Mouse (Mus musculus) ES-Bruce4 (cell line): ENCODE results near the gene Ppp2r5d. TPM values are rescaled to one million over a fixed set of nuclear protein-coding genes. Genes with fewer than 3 reads are reported as not detected.

Source experiments
- H3K27ac ChIP-seq: 2 replicates; pipeline ENCODE4 v1.5.1; 2012; ENCODE audit warnings: low read length, inconsistent platforms; ENCODE audit not compliant: insufficient read depth
- H3K27me3 ChIP-seq: 2 replicates; pipeline ENCODE4 v1.6.1; 2012; ENCODE audit warnings: mild to moderate bottlenecking, low read length, inconsistent platforms; ENCODE audit not compliant: control insufficient read depth, poor library complexity, insufficient read depth, severe bottlenecking
- H3K36me3 ChIP-seq: 2 replicates; pipeline ENCODE4 v1.6.1; 2012; ENCODE audit warnings: inconsistent platforms, mild to moderate bottlenecking, low read length, moderate library complexity; ENCODE audit not compliant: control insufficient read depth, poor library complexity, insufficient read depth, severe bottlenecking
- H3K4me1 ChIP-seq: one replicate; pipeline ENCODE4 v1.8.1; 2011; ENCODE audit warnings: low read length; ENCODE audit not compliant: control insufficient read depth, insufficient read depth
- H3K4me3 ChIP-seq: 2 replicates; pipeline ENCODE4 v1.5.1; 2011; ENCODE audit warnings: low read depth, mild to moderate bottlenecking, low read length
- H3K9ac ChIP-seq: 2 replicates; pipeline ENCODE4 v1.6.1; 2012; ENCODE audit warnings: low read depth, mild to moderate bottlenecking, inconsistent platforms; ENCODE audit not compliant: poor library complexity, severe bottlenecking
- H3K9me3 ChIP-seq: replicated peaks from 2 replicates; pipeline ENCODE4 v1.6.1; 2012; ENCODE audit warnings: mild to moderate bottlenecking, low read length, inconsistent platforms; ENCODE audit not compliant: control insufficient read depth, poor library complexity, insufficient read depth, severe bottlenecking
- CTCF ChIP-seq: IDR thresholded peaks from one replicate; pipeline ENCODE4 v1.8.1; 2011; ENCODE audit warnings: low read depth, low read length
- EP300 ChIP-seq: IDR thresholded peaks from 2 replicates; pipeline ENCODE4 v1.6.1; 2011; ENCODE audit warnings: low read depth, low read length; ENCODE audit not compliant: insufficient read depth
- POLR2A ChIP-seq: IDR thresholded peaks from one replicate; pipeline ENCODE4 v1.8.1; 2011; ENCODE audit warnings: low read length; ENCODE audit not compliant: insufficient read depth
- polyA plus RNA-seq: library from polyadenylated mRNA; stranded (reverse); fragments of >200 nt; gene quantifications from 2 replicates; pipeline ENCODE4 v1.2.4, GENCODE M21; 2011; ENCODE audit warnings: low read depth; ENCODE audit not compliant: missing spikeins, insufficient read depth, insufficient read length

The Ppp2r5d gene
- polyA plus RNA-seq, 1 experiment: 97.3 TPM

GRCm38 (mm10) chr17:46747806-46748205 lies 42.9 kb upstream of the Ppp2r5d start:
- Histone ChIP-seq H3K27me3 (no peaks in the 10 kb centered on the region), H3K9ac (no peak overlapping the region), H3K27ac (no peak overlapping the region), H3K36me3 (peaks cover 11% of the 10 kb centered on the region), H3K4me1 (no peaks in the 10 kb centered on the region), H3K4me3 (no peak overlapping the region), H3K9me3 (no peaks in the 10 kb centered on the region)
- no peak for TF ChIP-seq POLR2A
- no peak for TF ChIP-seq CTCF
- TF ChIP-seq EP300: no peak

- H3K36me3 ChIP-seq: peaks cover 11% of the 10 kb centered on the region
- TF ChIP-seq CTCF (no peak), POLR2A (no peak), EP300 (no peak)
- H3K9ac ChIP-seq: no peak overlapping the region
- no peaks in the 10 kb centered on the region for H3K4me1 ChIP-seq
- no peak overlapping the region for H3K27ac ChIP-seq
- H3K9me3 ChIP-seq: no peaks in the 10 kb centered on the region
- no peak overlapping the region for H3K4me3 ChIP-seq
- no peaks in the 10 kb centered on the region for H3K27me3 ChIP-seq
Observed at GRCm38 (mm10) chr17:46747234-46747633, 42.3 kb upstream of the Ppp2r5d start.

- peaks cover 11% of the 10 kb centered on the region for H3K36me3 ChIP-seq
- H3K27me3 ChIP-seq: no peaks in the 10 kb centered on the region
- no peak overlapping the region for H3K27ac ChIP-seq
- TF ChIP-seq EP300: no peak
- no peak for TF ChIP-seq CTCF
- TF ChIP-seq POLR2A: no peak
- no peaks in the 10 kb centered on the region for H3K9me3 ChIP-seq
- H3K4me3 ChIP-seq: no peak overlapping the region
- no peak overlapping the region for H3K9ac ChIP-seq
- no peaks in the 10 kb centered on the region for H3K4me1 ChIP-seq
Observed at GRCm38 (mm10) chr17:46745506-46745905, 40.6 kb upstream of the Ppp2r5d start.

GRCm38 (mm10) chr17:46742986-46743385 lies 38.1 kb upstream of the Ppp2r5d start:
- H3K9me3 ChIP-seq: no peaks in the 10 kb centered on the region
- no peak overlapping the region for H3K4me3 ChIP-seq
- H3K36me3 ChIP-seq: peaks cover 11% of the 10 kb centered on the region
- no peak overlapping the region for H3K9ac ChIP-seq
- no peak overlapping the region for H3K27ac ChIP-seq
- TF ChIP-seq POLR2A (no peak), EP300 (no peak), CTCF (no peak)
- H3K27me3 ChIP-seq: no peaks in the 10 kb centered on the region
- no peaks in the 10 kb centered on the region for H3K4me1 ChIP-seq

GRCm38 (mm10) chr17:46741305-46741704 lies 36.4 kb upstream of the Ppp2r5d start:
- no peak overlapping the region for H3K27ac ChIP-seq
- H3K4me3 ChIP-seq: no peak overlapping the region

GRCm38 (mm10) chr17:46736160-46736559 lies 31.2 kb upstream of the Ppp2r5d start:
- H3K4me3 ChIP-seq: no peak overlapping the region
- no peaks in the 10 kb centered on the region for H3K4me1 ChIP-seq
- H3K27ac ChIP-seq: no peak overlapping the region
- H3K9ac ChIP-seq: no peak overlapping the region
- H3K9me3 ChIP-seq: no peaks in the 10 kb centered on the region
- no peaks in the 10 kb centered on the region for H3K27me3 ChIP-seq
- no peaks in the 10 kb centered on the region for H3K36me3 ChIP-seq
- no peak for TF ChIP-seq EP300
- no peak for TF ChIP-seq POLR2A
- peak; percentile 90 for TF ChIP-seq CTCF

More at GRCm38 (mm10) chr17:46741305-46741704, 36.4 kb upstream of the Ppp2r5d start:
- TF ChIP-seq EP300 (no peak), POLR2A (no peak), CTCF (no peak)
- Histone ChIP-seq H3K36me3 (peaks cover 7% of the 10 kb centered on the region; the same call in 1 of the 2 replicates), H3K9ac (no peak overlapping the region), H3K9me3 (no peaks in the 10 kb centered on the region), H3K27me3 (no peaks in the 10 kb centered on the region), H3K4me1 (no peaks in the 10 kb centered on the region)
